Mouse (Mus musculus) ES-E14 (cell line): ENCODE measurements around the gene Slc6a9.

Experiments used
- MAFK ChIP-seq: IDR thresholded peaks from 2 replicates; pipeline ENCODE4 v1.6.1; 2014; ENCODE audit warnings: mild to moderate bottlenecking, low read depth, low read length, inconsistent platforms; ENCODE audit not compliant: insufficient read depth
- ZC3H11A ChIP-seq: IDR thresholded peaks from 2 replicates; pipeline ENCODE4 v1.6.1; 2012; ENCODE audit warnings: low read depth, mild to moderate bottlenecking, inconsistent platforms, low read length, borderline replicate concordance
- ZNF384 ChIP-seq: IDR thresholded peaks from 2 replicates; pipeline ENCODE4 v1.6.1; 2012; ENCODE audit warnings: low read depth, low read length, inconsistent platforms

DNA sequence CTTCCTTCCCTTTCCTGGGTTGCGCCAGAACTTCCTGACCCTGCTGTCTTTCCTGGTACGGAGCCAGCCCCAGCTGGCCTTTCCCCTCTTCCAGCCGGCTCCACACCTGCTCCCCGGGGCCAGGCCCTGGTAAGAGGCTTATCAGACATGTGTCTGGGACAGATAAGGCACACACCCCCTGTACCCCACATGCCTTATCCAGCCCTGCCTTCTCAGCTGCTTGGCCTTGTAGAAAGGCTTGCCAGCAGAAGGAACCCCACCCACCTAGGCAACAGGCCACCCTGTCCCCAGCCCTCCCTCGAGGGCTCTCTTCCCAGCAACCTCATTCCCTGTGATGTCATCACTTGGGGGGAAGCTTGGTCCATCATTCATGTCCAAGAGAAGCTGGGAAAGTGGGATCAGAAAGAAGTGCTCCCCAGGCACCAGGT is 4.2 kb upstream of the Slc6a9 start:
- TF ChIP-seq MAFK (no peak), ZC3H11A (no peak), ZNF384 (no peak)
